Comparison of ENCODE assay signal across 8 mouse cellular contexts in genomic region chr1:193129786-193130455, GRCm38 (mm10). TPM values are rescaled to one million over a fixed set of nuclear protein-coding genes. Genes with fewer than 3 reads are reported as not detected.
DNase-seq lines count a peak whose midpoint lies in the region; ATAC-seq lines count a peak whose summit lies in the region.

TSS of gene Diexf (minus strand) at chr1:193130272.

- under 1% methylated on average over 61 of the region's 61 CpGs for WGBS in heart, embryonic 10.5 days
- under 1% methylated on average over 61 of the region's 61 CpGs for WGBS in kidney, embryonic 15.5 days

- no peaks in the 10 kb centered on the region for H3K9me3 ChIP-seq in heart, embryonic 10.5 days
- no peaks in the 10 kb centered on the region for H3K9me3 ChIP-seq in kidney, embryonic 15.5 days (replicated peaks)

- H3K4me2 ChIP-seq in kidney, embryonic 15.5 days, result peak within 1 kb of the TSS; percentile 71

- ATAC-seq in erythroblast, adult 5-6 weeks (replicated peaks; ENCODE audit: low FRiP score, poor library complexity, severe bottlenecking), result peak; percentile 91
- ATAC-seq in kidney, embryonic 15.5 days (replicated peaks; ENCODE audit: low FRiP score), result peak; percentile 94
- ATAC-seq in monocyte, adult 5-6 weeks (replicated peaks; ENCODE audit: insufficient number of reproducible peaks, low FRiP score, low TSS enrichment, poor library complexity, severe bottlenecking), result peak; percentile 97

- peaks cover 22% of the 10 kb centered on the region for H3K36me3 ChIP-seq in heart, embryonic 10.5 days
- peaks cover 25% of the 10 kb centered on the region for H3K36me3 ChIP-seq in kidney, embryonic 15.5 days

- no peaks in the 10 kb centered on the region for H3K27me3 ChIP-seq in heart, embryonic 10.5 days (ENCODE audit: insufficient read depth, poor library complexity, severe bottlenecking)
- H3K27me3 ChIP-seq in kidney, embryonic 15.5 days, result no peaks in the 10 kb centered on the region

- DNase-seq in B cell, adult 2 months, result peak; percentile 97
- DNase-seq in brain, adult 2 months (ENCODE audit: low read depth, low spot score), result peak; percentile 99
- DNase-seq in heart, embryonic 10.5 days (ENCODE audit: low spot score), result peak; percentile 98
- DNase-seq in liver, result peak; percentile 100
- peak; percentile 98 to 100 for DNase-seq in spleen, postnatal 4 days (ENCODE audit: low spot score in 2 of 2)

- peaks cover 11% of the 10 kb centered on the region; the same call in 1 of the 2 replicates for H3K4me1 ChIP-seq in heart, embryonic 10.5 days
- peaks cover 16% of the 10 kb centered on the region for H3K4me1 ChIP-seq in kidney, embryonic 15.5 days

- H3K9ac ChIP-seq in kidney, embryonic 15.5 days, result peak within 1 kb of the TSS; percentile 89

- peak within 1 kb of the TSS; percentile 98 for H3K4me3 ChIP-seq in heart, embryonic 10.5 days
- peak within 1 kb of the TSS; percentile 99 for H3K4me3 ChIP-seq in kidney, embryonic 15.5 days (replicated peaks)

- H3K27ac ChIP-seq in heart, embryonic 10.5 days, result peak within 1 kb of the TSS; percentile 89
- peak within 1 kb of the TSS; percentile 23; the same call in 1 of the 2 replicates for H3K27ac ChIP-seq in kidney, embryonic 15.5 days

RNA-seq across cellular contexts. Expression of gene Diexf, which starts in this region (rescaled TPM):
- 1.9 and 12.7 TPM in 2 replicates for total RNA-seq in erythroblast, adult 5-6 weeks (2015; ENCODE audit: low replicate concordance)
- total RNA-seq in erythroblast, adult 5-6 weeks (2017; ENCODE audit: low replicate concordance), result 2.7 and 2.8 TPM in 2 replicates
- polyA plus RNA-seq in heart, embryonic 10.5 days (2016; fragmentation: Nextera tagmentation; extraction: Ambion mirVana), result 5.2 and 8.7 TPM in 2 replicates
- 9.2 and 9.9 TPM in 2 replicates for polyA plus RNA-seq in kidney, embryonic 15.5 days (2015; fragmentation: Nextera tagmentation; extraction: Ambion mirVana)
- 19.6 to 30.8 TPM (median 24.0 TPM) in 3 replicates for total RNA-seq in monocyte, adult 5-6 weeks (2017)

Comparison
In these comparisons a context has a peak if more than half of its experiments do, and no peak if none do; other contexts are left out.
1. Peak in every context shown above with its lines: DNase-seq, ATAC-seq, H3K4me3 ChIP-seq and H3K27ac ChIP-seq.